Mouse (Mus musculus) WW6 (cell line): ENCODE data around the gene Znhit2.

ENCODE experiments used
- DNase-seq: peaks from one replicate; pipeline ENCODE4 v3.0.0-alpha.2; 2013; ENCODE audit warnings: low read depth, low spot score

Znhit2 gene

GRCm38 (mm10) chr19:6046294-6047153 is 14.5 kb upstream of the Znhit2 start, which contains the start of gene Syvn1:
Gene Syvn1 (plus strand): TSS chr19:6046576.
- no peak for DNase-seq

GRCm38 (mm10) chr19:6047154-6047898 is 13.7 kb upstream of the Znhit2 start:
- no peak for DNase-seq

DNA sequence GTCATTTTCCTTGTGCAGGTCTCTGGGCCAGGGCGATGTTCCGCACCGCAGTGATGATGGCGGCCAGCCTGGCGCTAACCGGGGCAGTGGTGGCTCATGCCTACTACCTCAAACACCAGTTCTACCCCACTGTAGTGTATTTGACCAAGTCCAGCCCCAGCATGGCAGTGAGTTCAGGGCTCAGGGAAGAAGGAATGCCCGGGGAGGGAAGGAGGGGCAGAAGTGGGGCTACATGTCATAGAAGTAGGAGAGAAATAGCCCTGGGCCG is 13.2 kb upstream of the Znhit2 start:
- DNase-seq: no peak

GRCm38 (mm10) chr19:6048681-6049410 is 12.1 kb upstream of the Znhit2 start:
- no peak for DNase-seq

- no peak for DNase-seq
Observed at GRCm38 (mm10) chr19:6052516-6052915, 8.5 kb upstream of the Znhit2 start.

DNA sequence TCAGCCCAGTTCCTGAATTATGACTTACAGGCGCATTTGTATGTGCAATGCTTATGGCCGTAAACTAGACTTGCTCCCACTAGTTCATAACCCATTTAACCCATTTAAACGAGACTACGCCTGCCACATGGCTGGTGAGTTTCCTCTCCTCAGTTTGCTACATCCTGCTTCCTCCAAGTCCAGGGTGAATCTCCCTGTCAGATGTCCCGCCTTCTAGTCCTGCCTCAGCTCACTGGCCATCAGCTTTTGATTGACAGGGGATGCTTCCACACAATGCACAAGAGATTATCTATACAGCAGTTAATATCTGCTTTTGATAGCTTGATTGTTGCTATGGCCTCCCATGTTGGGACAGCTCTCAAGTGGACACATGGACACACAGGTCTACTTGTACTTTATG is 6.7 kb upstream of the Znhit2 start:
- no peak for DNase-seq

DNA sequence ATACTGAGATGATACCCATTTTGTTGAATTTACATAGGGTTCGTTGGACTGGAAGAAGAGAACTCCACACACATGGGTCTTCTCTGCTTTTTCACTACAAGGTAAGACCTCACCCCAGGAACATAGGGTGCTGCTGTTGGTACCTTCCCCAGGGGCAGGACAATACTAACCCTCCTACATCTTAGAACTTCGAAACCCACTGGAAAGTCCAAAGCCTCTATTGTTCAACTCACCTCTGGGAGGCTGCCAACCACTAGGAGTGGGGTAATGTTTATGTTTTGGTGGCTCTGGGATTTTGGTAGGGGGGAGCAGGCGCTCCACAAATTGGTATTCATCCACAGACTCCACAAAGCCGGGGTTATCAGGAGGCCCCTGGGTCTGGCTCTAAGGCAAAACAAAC is 4.3 kb upstream of the Znhit2 start:
- no peak for DNase-seq

- peak; percentile 93 for DNase-seq
Observed at GRCm38 (mm10) chr19:6057313-6058096, 3.5 kb upstream of the Znhit2 start, which contains the start of the genes Mrpl49 and Fau. Gene Mrpl49 (minus strand): TSS chr19:6057785. Gene Fau (plus strand): TSS chr19:6057844.

GRCm38 (mm10) chr19:6058513-6058912 is 2.5 kb upstream of the Znhit2 start:
- no peak for DNase-seq

GRCm38 (mm10) chr19:6058966-6059365 is 2.0 kb upstream of the Znhit2 start:
- DNase-seq: no peak

GRCm38 (mm10) chr19:6061641-6062302 is 780 bp downstream of the Znhit2 start:
- DNase-seq: no peak

GRCm38 (mm10) chr19:6062418-6062817 is 1.4 kb downstream of the Znhit2 start:
- DNase-seq: no peak

DNA sequence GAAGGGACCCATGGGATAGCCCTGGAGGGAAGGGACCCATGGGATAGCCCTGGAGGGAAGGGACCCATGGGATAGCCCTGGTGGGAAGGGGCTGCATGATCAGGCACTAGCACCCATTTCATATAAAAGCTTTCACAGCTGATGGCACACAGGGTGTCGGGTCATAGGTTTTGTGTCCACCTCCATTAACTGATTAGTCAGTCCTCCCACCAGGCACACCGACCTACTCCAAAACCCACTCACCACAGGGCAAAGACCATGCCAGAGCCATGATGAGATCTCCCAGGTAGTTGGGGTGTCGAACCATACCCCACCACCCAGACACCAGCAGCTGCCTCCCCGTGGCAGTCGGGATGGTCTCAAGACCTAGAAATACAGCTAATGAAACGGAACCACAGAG is 2.1 kb downstream of the Znhit2 start:
- DNase-seq: no peak

- no peak for DNase-seq
Observed at GRCm38 (mm10) chr19:6066571-6066970, 5.6 kb downstream of the Znhit2 start.

DNA sequence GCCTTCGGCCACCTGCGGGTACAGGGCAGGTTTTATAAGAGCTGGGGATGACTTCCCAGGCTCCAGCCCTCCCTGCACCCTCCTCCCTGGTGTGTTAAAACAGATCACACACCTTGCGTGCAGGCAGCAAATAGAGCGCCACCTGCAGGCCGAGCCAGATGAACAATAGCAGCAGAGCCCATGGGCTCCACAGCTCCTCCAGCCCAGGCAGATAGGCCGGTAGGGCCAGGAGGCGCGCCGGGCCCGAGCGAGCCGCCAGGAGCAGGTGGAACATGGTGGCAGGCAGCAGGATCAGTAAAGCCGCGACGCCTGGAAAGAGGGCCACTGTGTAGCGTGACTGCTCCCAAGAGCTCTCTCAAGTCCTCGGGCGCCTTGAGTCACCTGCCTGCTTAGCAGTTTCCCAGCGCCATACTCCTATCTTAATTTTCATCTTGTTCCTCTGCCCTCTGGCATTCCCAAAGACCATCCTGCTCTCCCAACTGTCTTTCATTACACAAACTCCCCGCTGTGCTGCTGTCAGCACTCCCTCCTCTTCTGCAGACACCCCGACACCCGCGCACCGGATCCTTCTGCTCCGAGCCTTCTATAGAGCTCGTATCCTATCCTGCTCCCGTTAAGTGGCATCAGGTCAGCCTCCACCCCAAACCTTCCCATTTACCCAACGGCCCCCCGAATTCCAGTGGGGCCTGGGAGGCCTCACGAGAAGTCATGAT is 6.2 kb downstream of the Znhit2 start:
- DNase-seq: peak; percentile 84

DNA sequence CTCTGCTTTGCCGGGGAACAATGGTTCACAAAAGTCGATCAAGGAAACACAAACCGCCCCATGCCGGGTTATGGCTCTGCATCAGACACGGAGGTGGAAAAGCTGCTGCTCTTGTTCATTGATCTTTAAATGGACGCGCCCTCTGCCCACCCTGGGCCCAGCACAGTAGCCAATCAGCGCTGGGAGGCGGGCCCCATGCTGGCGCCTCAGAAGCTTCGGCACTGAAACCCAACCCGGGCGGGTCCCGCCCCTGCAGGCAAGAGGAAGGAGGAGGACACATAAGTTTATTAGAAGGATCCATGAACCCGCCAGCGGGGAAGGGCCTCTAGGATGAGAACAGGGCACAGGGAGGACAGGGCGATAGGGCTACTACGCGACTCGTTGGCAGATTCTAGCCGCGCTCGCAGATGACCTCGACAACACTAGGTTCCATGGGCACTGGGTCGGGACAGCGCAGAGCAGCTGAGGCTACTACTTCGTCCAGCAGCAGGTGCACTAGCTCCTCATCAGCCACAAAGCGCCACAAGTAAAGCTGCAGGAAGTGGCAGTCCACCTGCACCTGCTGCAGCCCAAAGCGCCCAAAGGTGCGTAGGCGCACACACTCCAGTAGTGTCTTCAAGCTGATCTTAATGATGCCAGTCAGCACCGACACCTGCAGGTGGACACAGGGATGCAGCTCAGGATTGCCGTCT is 6.9 kb downstream of the Znhit2 start, which contains the start of gene Tm7sf2:
Gene Tm7sf2 (minus strand): TSS at position 650 of the 692 bp plus-strand sequence.
- DNase-seq: peak; percentile 78

GRCm38 (mm10) chr19:6068951-6069350 is 8.0 kb downstream of the Znhit2 start:
- DNase-seq: no peak

DNA sequence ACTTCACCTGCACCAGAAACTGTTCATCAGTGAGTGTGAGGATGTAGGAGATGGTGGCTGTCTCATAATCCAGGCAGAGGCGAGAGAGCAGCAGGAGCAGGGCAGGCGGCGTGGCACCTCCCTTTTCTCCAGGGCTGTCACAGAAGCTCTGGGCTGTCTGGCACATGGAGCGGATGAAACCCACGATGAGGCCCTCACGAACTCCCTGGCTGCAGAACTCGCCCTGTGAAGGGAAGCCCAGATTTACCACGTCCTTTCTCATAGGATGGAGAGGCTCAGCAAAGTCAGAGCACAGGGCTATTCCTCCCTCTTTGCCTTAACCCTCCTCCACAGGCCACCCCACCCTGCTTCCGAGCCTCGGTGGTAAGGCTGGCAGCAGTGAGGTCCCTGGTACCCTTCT is 8.9 kb downstream of the Znhit2 start:
- no peak for DNase-seq

DNA sequence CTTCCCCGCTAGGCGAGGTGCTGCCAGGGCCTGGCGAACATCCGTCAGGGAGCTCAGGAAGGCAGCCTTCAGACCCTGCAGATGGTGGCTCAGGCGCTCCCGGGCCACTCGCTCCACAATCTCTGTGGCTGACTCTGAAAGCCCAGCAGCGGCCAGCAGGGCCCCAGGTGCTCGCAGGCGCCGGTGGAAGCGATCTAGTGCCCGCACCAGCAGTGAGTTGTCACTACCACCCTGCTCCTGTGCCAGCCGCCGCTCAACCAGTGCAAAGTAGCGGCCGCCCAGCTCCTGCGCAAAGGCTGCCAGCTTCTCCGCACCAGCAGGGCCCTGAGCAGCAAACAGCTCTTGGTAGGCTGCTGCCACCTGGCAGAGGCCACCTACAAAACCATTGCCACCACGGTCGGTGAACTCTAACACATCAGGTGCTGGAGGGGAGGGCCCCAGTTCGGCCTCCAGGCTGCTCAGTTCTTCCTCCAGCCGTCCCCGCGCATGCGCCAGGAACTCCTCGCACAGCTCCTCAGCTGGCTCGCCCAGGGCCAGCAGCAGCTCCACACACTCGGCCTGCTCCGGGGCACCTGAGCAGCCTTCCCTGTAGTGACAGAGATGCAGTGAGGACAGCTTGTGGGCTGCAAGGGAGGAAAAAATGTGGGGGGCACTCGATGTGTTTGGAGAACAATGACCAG is 9.7 kb downstream of the Znhit2 start:
- no peak for DNase-seq
